Mouse (Mus musculus) limb, embryonic 12.5 days (tissue): ENCODE data around the gene Fat3. TPM values are rescaled to one million over a fixed set of nuclear protein-coding genes. Genes with fewer than 3 reads are reported as not detected.

Experiments used
- ATAC-seq: fragments of 200-750 bp; cut with Nextera tagmentation; 2 replicates; pipeline ENCODE4 v1.8.0; 2017; ENCODE audit warnings: low read depth, moderate TSS enrichment; ENCODE audit not compliant: insufficient number of reproducible peaks, insufficient read depth, low FRiP score, low TSS enrichment
- H3K27ac ChIP-seq: fragments of 300-500 bp; sonication (generic); 2 replicates; pipeline ENCODE4 v1.5.1; 2016; ENCODE audit warnings: mild to moderate bottlenecking, moderate library complexity
- H3K27me3 ChIP-seq: fragments of 300-500 bp; sonication (generic); 2 replicates; pipeline ENCODE4 v1.6.1; 2016; ENCODE audit warnings: mild to moderate bottlenecking, moderate library complexity
- H3K36me3 ChIP-seq: fragments of 300-500 bp; sonication (generic); 2 replicates; pipeline ENCODE4 v1.6.1; 2016; ENCODE audit warnings: mild to moderate bottlenecking, moderate library complexity
- H3K4me1 ChIP-seq: fragments of 300-500 bp; sonication (generic); replicated peaks from 2 replicates; pipeline ENCODE4 v1.6.1; 2016
- H3K4me2 ChIP-seq: fragments of 300-500 bp; sonication (generic); 2 replicates; pipeline ENCODE4 v1.6.1; 2016; ENCODE audit warnings: mild to moderate bottlenecking, moderate library complexity
- H3K4me3 ChIP-seq: fragments of 300-500 bp; sonication (generic); replicated peaks from 2 replicates; pipeline ENCODE4 v1.5.1; 2016; ENCODE audit warnings: mild to moderate bottlenecking
- H3K9ac ChIP-seq: fragments of 300-500 bp; sonication (generic); replicated peaks from 2 replicates; pipeline ENCODE4 v1.6.1; 2016; ENCODE audit warnings: mild to moderate bottlenecking, moderate library complexity
- H3K9me3 ChIP-seq: fragments of 300-500 bp; sonication (generic); 2 replicates; pipeline ENCODE4 v1.6.1; 2016; ENCODE audit warnings: mild to moderate bottlenecking, moderate library complexity
- WGBS: fragments of 180-500 bp; shearing (Covaris S2); methylation state at CpG from one replicate; pipeline ENCODE4 v1.1.7; 2016; 5-methylcytosine and 5-hydroxymethylcytosine counted together
- polyA plus RNA-seq: library from polyadenylated mRNA; unstranded; fragments of >200 nt; fragmentation: Nextera tagmentation; extraction: Ambion mirVana; gene quantifications from 2 replicates; pipeline ENCODE4 v1.2.1, GENCODE M21; 2016

Fat3 gene
- polyA plus RNA-seq, 1 experiment from 2014 or later: 5.1 TPM

- H3K4me3 ChIP-seq: no peak overlapping the region
- no peaks in the 10 kb centered on the region for H3K27me3 ChIP-seq
- no peak overlapping the region for H3K4me2 ChIP-seq
- H3K9ac ChIP-seq: no peak overlapping the region
- no peak overlapping the region for H3K27ac ChIP-seq
- H3K36me3 ChIP-seq: no peaks in the 10 kb centered on the region
- H3K9me3 ChIP-seq: no peaks in the 10 kb centered on the region
- H3K4me1 ChIP-seq: no peaks in the 10 kb centered on the region
- 35% methylated on average over 4 of the region's 4 CpGs for WGBS
- no peak for ATAC-seq
These were observed 147.9 kb downstream of the Fat3 start for GRCm38 (mm10) chr9:16353049-16353724.

DNA sequence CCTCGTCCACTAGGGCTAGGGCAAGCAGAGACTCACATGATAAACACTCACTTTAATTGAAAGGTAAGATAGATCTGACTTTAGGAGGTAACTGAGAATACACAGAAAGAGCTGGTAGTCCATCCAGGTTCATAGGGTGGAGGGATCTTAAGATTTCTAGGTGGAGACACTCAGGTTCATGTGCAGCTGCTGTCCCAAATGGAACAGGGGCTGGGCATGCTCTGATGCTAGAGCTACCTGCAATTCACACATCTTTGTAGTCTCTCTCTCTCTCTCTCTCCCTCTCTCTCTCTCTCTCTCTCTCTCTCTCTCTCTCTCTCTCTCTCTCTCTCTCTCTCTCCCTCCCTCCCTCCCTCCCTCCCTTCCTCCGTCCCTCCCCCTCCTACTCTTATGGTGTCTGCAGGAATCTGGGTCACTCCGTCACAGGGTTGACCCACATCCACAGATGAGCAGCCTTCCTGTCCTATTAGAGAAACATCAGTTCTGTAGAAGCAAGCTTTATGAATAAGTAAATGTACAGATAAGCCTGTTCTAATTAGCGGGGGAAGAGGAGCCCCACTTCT lies 148.5 kb downstream of the Fat3 start:
- Histone ChIP-seq H3K4me2 (no peak overlapping the region), H3K9me3 (no peaks in the 10 kb centered on the region), H3K4me1 (no peaks in the 10 kb centered on the region), H3K9ac (no peak overlapping the region), H3K27me3 (no peaks in the 10 kb centered on the region), H3K27ac (no peak overlapping the region), H3K36me3 (no peaks in the 10 kb centered on the region), H3K4me3 (no peak overlapping the region)
- WGBS: 59% methylated on average over 4 of the region's 4 CpGs
- ATAC-seq: no peak

DNA sequence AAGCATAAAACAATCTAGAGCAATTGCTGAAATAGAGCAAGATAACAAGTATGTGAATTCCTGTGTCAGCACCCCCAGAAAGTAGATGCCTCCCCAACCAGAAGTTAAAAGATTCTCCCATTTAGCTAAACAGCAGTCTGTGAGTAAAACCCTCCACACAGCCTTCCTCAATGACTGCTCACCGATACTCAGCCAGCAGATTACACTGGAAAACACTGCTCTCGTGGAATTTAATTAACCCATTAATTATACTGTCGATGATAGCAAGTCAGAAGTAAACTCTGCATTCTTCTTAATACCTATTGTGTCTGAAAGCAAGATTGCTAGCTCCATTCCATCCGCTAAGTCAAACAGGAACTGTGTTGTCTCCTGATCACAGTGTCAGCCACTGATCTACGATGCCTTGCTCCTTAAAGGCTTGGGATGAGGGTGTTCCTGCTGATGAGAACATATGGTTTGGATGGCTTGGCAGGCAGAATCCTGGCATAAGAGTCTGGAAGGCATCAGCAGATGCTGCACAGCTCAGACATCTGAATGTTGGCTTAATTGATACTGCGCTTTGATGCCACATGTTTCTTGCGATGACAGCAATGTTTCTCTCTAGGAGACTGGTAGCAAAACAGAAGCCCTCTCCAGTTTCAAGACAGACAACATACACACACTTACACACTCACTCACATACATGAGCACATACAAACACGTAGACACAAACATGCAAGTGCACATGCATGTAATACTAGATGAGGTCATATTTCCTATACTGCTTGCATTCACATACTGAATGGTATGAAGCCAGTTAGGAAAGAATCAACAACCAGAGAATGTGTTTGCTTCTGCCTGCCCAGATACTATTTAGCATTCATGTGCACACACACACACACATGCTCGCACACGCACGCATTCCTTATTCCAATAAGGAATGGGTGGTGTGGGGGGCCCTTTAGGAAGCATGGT lies 155.9 kb downstream of the Fat3 start:
- H3K9me3 ChIP-seq: no peaks in the 10 kb centered on the region
- WGBS: 61% methylated on average over 11 of the region's 11 CpGs
- H3K27me3 ChIP-seq: no peaks in the 10 kb centered on the region
- H3K4me1 ChIP-seq: no peaks in the 10 kb centered on the region
- no peak overlapping the region for H3K27ac ChIP-seq
- no peak overlapping the region for H3K9ac ChIP-seq
- no peak for ATAC-seq
- no peak overlapping the region for H3K4me2 ChIP-seq
- H3K4me3 ChIP-seq: no peak overlapping the region
- no peaks in the 10 kb centered on the region for H3K36me3 ChIP-seq

GRCm38 (mm10) chr9:16343191-16343590 lies 157.9 kb downstream of the Fat3 start:
- no peak for ATAC-seq
- H3K9ac ChIP-seq: no peak overlapping the region
- no peaks in the 10 kb centered on the region for H3K36me3 ChIP-seq
- H3K9me3 ChIP-seq: no peaks in the 10 kb centered on the region
- WGBS: 71% methylated on average over 2 of the region's 2 CpGs
- H3K4me3 ChIP-seq: no peak overlapping the region
- H3K27me3 ChIP-seq: no peaks in the 10 kb centered on the region
- no peak overlapping the region for H3K27ac ChIP-seq
- H3K4me1 ChIP-seq: no peaks in the 10 kb centered on the region
- no peak overlapping the region for H3K4me2 ChIP-seq

DNA sequence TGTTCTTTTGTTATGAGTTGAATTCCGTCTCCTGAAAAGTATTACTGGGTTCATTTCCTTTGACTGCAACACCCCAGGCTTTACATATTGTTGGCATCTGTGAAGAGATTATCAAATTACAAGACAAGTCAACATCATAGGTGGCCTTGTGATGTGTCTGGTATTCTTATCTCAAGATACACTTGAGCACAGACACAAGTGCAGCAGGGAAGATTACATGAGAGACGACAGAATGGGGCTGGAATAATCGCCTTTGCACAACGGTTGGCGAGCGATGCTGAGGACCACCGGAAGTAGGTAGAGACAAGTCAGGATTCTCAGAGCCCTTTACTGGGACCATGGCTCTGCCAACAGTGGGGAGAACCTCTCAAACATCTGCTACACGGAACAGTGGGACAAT lies 158.5 kb downstream of the Fat3 start:
- Histone ChIP-seq H3K36me3 (no peaks in the 10 kb centered on the region), H3K9me3 (no peaks in the 10 kb centered on the region), H3K4me1 (no peaks in the 10 kb centered on the region), H3K9ac (no peak overlapping the region), H3K27me3 (no peaks in the 10 kb centered on the region), H3K4me2 (no peak overlapping the region), H3K4me3 (no peak overlapping the region), H3K27ac (no peak overlapping the region)
- no peak for ATAC-seq
- 90% methylated on average over 8 of the region's 8 CpGs for WGBS

- H3K27ac ChIP-seq: no peak overlapping the region
- no peak for ATAC-seq
- H3K4me1 ChIP-seq: no peaks in the 10 kb centered on the region
- 28% methylated on average over 3 of the region's 3 CpGs for WGBS
- H3K4me2 ChIP-seq: no peak overlapping the region
- H3K27me3 ChIP-seq: no peaks in the 10 kb centered on the region
- H3K36me3 ChIP-seq: no peaks in the 10 kb centered on the region
- H3K9me3 ChIP-seq: no peaks in the 10 kb centered on the region
- no peak overlapping the region for H3K9ac ChIP-seq
- no peak overlapping the region for H3K4me3 ChIP-seq
These were observed 170.6 kb downstream of the Fat3 start for GRCm38 (mm10) chr9:16330290-16330984.

DNA sequence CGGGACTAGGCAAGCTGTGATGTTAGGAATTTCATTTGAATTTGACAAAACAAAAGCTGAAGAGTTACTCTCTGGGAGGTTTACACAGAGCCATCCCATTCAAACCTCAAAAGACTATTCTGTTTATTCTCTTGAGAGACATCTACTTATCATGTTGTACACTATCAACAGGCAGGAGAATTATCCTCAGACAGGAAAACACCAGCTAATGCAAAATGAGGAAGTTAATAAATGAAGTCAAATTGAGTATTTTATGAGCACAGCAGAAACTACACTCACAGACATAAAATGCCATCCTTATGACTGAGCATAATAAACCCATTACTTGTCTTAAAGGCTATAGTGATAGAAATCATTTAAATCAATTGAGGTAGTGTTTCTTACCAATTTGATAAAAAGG lies 182.1 kb downstream of the Fat3 start:
- ATAC-seq: no peak

DNA sequence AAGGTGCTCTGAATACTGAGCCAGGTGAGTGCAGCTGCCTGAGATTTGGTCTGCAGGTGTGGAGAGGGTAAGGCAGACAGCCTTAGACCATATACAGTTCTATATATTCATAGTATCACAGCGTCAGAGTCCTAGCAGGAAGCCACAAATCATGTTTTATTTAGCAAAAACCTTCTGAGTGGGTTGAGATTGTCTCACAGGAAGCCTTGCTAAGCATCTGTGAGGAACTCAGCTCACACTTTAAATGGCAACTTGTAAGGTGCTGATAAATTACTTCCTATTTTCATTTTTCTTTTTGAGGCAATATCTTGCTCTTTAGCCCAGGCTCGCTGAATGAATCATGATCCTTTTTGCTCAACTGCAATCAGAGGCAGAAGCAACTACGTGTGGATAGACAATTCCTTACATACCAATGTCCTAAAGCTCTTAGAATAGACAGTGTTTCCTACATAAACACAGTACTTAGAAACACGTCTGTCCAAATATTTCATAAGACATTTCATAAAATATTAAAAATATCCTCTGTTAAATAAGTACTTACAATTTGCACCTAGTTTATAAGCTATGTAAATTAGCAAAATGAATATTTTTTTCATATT lies 188.4 kb downstream of the Fat3 start:
- ATAC-seq: no peak
- H3K4me3 ChIP-seq: no peak overlapping the region
- H3K27me3 ChIP-seq: no peaks in the 10 kb centered on the region
- no peak overlapping the region for H3K27ac ChIP-seq
- H3K9me3 ChIP-seq: no peaks in the 10 kb centered on the region
- WGBS: 70% methylated on average over 4 of the region's 4 CpGs
- no peak overlapping the region for H3K4me2 ChIP-seq
- no peaks in the 10 kb centered on the region for H3K36me3 ChIP-seq
- H3K4me1 ChIP-seq: peaks cover 16% of the 10 kb centered on the region
- H3K9ac ChIP-seq: no peak overlapping the region

More for the DNA sequence above, 182.1 kb downstream of the Fat3 start:
- H3K27ac ChIP-seq: no peak overlapping the region
- H3K27me3 ChIP-seq: no peaks in the 10 kb centered on the region
- no peaks in the 10 kb centered on the region for H3K9me3 ChIP-seq
- no peak overlapping the region for H3K9ac ChIP-seq
- peaks cover 4% of the 10 kb centered on the region; the same call in 1 of the 2 replicates for H3K4me1 ChIP-seq
- WGBS: 77% methylated on average over 1 of the region's 1 CpGs
- H3K4me3 ChIP-seq: no peak overlapping the region
- H3K4me2 ChIP-seq: no peak overlapping the region
- no peaks in the 10 kb centered on the region for H3K36me3 ChIP-seq

DNA sequence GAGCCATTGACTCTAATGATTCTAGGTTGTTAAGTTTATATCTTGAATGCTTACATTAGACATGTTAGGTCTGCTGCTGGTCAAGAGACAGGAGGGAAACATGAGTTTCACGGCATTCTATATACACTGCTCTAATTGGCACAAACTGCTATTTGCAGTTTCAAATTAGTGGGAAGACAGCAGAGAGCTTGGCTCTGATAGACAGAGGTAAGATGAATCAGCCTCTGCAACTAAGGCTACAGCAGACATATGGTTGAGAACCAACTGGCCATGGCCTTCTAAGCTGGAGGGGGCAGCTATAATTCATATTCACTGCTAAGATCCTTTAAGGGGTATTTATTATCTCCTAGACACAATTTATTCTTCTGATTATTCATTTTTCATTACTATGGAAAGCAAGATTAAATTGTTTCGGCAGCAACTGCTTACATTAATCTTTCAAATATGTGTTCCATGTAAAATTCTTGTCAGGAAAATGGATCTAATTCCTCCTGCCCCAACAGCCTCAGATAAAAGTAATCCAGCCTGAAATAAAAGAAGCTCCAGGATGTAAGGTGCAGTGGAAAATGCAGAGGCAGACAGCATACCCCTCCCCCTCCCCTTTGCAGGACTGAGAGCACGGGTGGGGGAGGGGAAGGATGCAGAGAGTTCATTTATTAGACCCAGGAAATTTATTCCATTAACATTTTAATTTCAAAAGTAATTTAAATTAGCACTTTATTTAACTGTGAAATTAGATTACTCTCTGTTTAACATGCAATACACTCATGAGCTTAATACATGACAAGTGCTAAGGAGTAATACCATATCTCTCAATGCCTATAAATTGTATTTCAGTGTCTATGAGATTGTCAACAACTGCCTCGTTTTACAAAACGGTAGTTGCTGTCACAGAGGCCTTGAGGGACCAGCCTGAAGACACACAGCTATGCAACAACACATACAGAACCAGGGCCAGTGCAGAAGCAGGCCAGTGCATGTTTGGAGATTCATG lies 189.9 kb downstream of the Fat3 start:
- Histone ChIP-seq H3K4me2 (no peak overlapping the region), H3K4me3 (no peak overlapping the region), H3K4me1 (peaks cover 16% of the 10 kb centered on the region), H3K27me3 (no peaks in the 10 kb centered on the region), H3K36me3 (no peaks in the 10 kb centered on the region), H3K9ac (no peak overlapping the region), H3K27ac (no peak overlapping the region), H3K9me3 (no peaks in the 10 kb centered on the region)
- WGBS: 57% methylated on average over 5 of the region's 5 CpGs
- ATAC-seq: no peak

- Histone ChIP-seq H3K36me3 (no peaks in the 10 kb centered on the region), H3K4me3 (no peak overlapping the region), H3K9ac (no peak overlapping the region), H3K27me3 (no peaks in the 10 kb centered on the region), H3K4me1 (peaks cover 16% of the 10 kb centered on the region), H3K9me3 (no peaks in the 10 kb centered on the region), H3K27ac (no peak overlapping the region), H3K4me2 (no peak overlapping the region)
- ATAC-seq: no peak
- WGBS: 73% methylated on average over 4 of the region's 4 CpGs
These were observed 190.8 kb downstream of the Fat3 start for GRCm38 (mm10) chr9:16310305-16310704.
